In genomic region chr4:117999951-118000350, GRCm38 (mm10) we compare ENCODE assay signal across 15 mouse cellular contexts.
A peak's percentile ranks its signal among the peaks of the same experiment; 100 is the strongest.
DNase-seq lines count a peak whose midpoint lies in the region; ATAC-seq and TF ChIP-seq lines count a peak whose summit lies in the region.
"Had no signal": no experiment of that assay in that cellular context is flagged by ENCODE, and none has a peak within 500 bp of the region (broad histone marks: within the 10 kb centered on the region; RNA-seq: fewer than 3 reads in every experiment).

No protein-coding gene starts in this region.

- no peaks in the 10 kb centered on the region for H3K27me3 ChIP-seq in heart, embryonic 13.5 days (replicated peaks)
- H3K27me3 ChIP-seq in neural tube, embryonic 11.5 days (ENCODE audit: control insufficient read depth, insufficient read depth, low read length) = no peaks in the 10 kb centered on the region
- H3K27me3 ChIP-seq in limb, embryonic 13.5 days = peaks cover 17% of the 10 kb centered on the region
- H3K27me3 ChIP-seq: forebrain, embryonic 13.5 days; midbrain, embryonic 15.5 days; neural tube, embryonic 12.5 days; Patski had no signal

- H3K9me3 ChIP-seq in heart, embryonic 13.5 days = no peaks in the 10 kb centered on the region
- H3K9me3 ChIP-seq in neural tube, embryonic 11.5 days (ENCODE audit: control insufficient read depth, low read length) = no peaks in the 10 kb centered on the region
- no peaks in the 10 kb centered on the region for H3K9me3 ChIP-seq in limb, embryonic 13.5 days
- H3K9me3 ChIP-seq: forebrain, embryonic 13.5 days; midbrain, embryonic 15.5 days; neural tube, embryonic 12.5 days had no signal

- intact Hi-C loops in heart, postnatal 36 days (cut with DNase I) = no loop called here

- H3K4me1 ChIP-seq in heart, embryonic 13.5 days = peaks cover 48% of the 10 kb centered on the region
- H3K4me1 ChIP-seq in neural tube, embryonic 11.5 days (ENCODE audit: control insufficient read depth, insufficient read depth, low read length) = peaks cover 9% of the 10 kb centered on the region
- peaks cover 23% of the 10 kb centered on the region for H3K4me1 ChIP-seq in embryonic fibroblast, embryonic 13.5 days (ENCODE audit: control insufficient read depth, insufficient read depth, low read length)
- peaks cover 46% of the 10 kb centered on the region for H3K4me1 ChIP-seq in limb, embryonic 13.5 days

- no peak overlapping the region for H3K4me2 ChIP-seq in heart, embryonic 13.5 days
- H3K4me2 ChIP-seq in neural tube, embryonic 11.5 days (ENCODE audit: low read depth) = no peak overlapping the region
- H3K4me2 ChIP-seq in limb, embryonic 13.5 days (replicated peaks) = no peak overlapping the region
- H3K4me2 ChIP-seq: forebrain, embryonic 13.5 days; midbrain, embryonic 15.5 days; neural tube, embryonic 12.5 days had no signal

- no peak for TF ChIP-seq CTCF in embryonic fibroblast, embryonic 13.5 days (IDR thresholded peaks at IDR 0.05; ENCODE audit: borderline replicate concordance, insufficient read depth, low read length)

- no peak overlapping the region for H3K4me3 ChIP-seq in heart, embryonic 13.5 days
- H3K4me3 ChIP-seq in neural tube, embryonic 11.5 days (ENCODE audit: low read depth, low read length) = no peak overlapping the region
- H3K4me3 ChIP-seq in embryonic fibroblast, embryonic 13.5 days (ENCODE audit: insufficient read depth, low read length) = no peak overlapping the region
- no peak overlapping the region for H3K4me3 ChIP-seq in limb, embryonic 13.5 days
- H3K4me3 ChIP-seq: forebrain, embryonic 13.5 days; layer of hippocampus, adult 2 months; midbrain, embryonic 15.5 days; neural tube, embryonic 12.5 days had no signal

- no peak for DNase-seq in heart, postnatal 36 days
- no peak for DNase-seq in neural tube, embryonic 11.5 days (ENCODE audit: low spot score)
- DNase-seq in neural tube, embryonic 10.5 days (ENCODE audit: extremely low spot score, low spot score) = no peak
- no peak for DNase-seq in B cell, adult 2 months
- DNase-seq: cerebellum, adult 18-20 months; thymus, postnatal 14 days had no signal

- WGBS in heart, embryonic 13.5 days = 37% methylated on average over 7 of the region's 7 CpGs
- WGBS in neural tube, embryonic 11.5 days = 61% methylated on average over 7 of the region's 7 CpGs
- 54% methylated on average over 7 of the region's 7 CpGs for WGBS in limb, embryonic 13.5 days

- ATAC-seq in heart, embryonic 13.5 days (ENCODE audit: extremely low read depth, insufficient number of reproducible peaks, low FRiP score, low TSS enrichment) = no peak
- ATAC-seq in neural tube, embryonic 11.5 days (ENCODE audit: insufficient read depth, low FRiP score, low TSS enrichment) = no peak
- ATAC-seq in limb, embryonic 13.5 days (ENCODE audit: low FRiP score, low read depth) = no peak
- ATAC-seq: forebrain, embryonic 13.5 days; inflammation-experienced regulatory T-cells, adult 6 months; midbrain, embryonic 15.5 days; Patski had no signal

- no peaks in the 10 kb centered on the region for H3K36me3 ChIP-seq in heart, embryonic 13.5 days
- H3K36me3 ChIP-seq in neural tube, embryonic 11.5 days (ENCODE audit: control insufficient read depth, insufficient read depth, low read length) = no peaks in the 10 kb centered on the region
- no peaks in the 10 kb centered on the region for H3K36me3 ChIP-seq in limb, embryonic 13.5 days
- H3K36me3 ChIP-seq: midbrain, embryonic 15.5 days; neural tube, embryonic 12.5 days had no signal

- peak overlapping the region; percentile 37; the same call in 1 of the 2 replicates for H3K9ac ChIP-seq in heart, embryonic 13.5 days
- H3K9ac ChIP-seq in neural tube, embryonic 11.5 days (ENCODE audit: low read length) = no peak overlapping the region
- no peak overlapping the region for H3K9ac ChIP-seq in limb, embryonic 13.5 days
- H3K9ac ChIP-seq: forebrain, embryonic 13.5 days; midbrain, embryonic 15.5 days; neural tube, embryonic 12.5 days had no signal

- no peak for TF ChIP-seq POLR2A in embryonic fibroblast, embryonic 13.5 days (IDR thresholded peaks at IDR 0.05; ENCODE audit: low read depth, low read length)

- no peak overlapping the region for H3K27ac ChIP-seq in heart, embryonic 13.5 days (replicated peaks)
- 0 out of 2 replicates have a peak overlapping the region, but pooled peaks have one; percentile 8 for H3K27ac ChIP-seq in neural tube, embryonic 11.5 days (ENCODE audit: low read depth, low read length)
- H3K27ac ChIP-seq in embryonic fibroblast, embryonic 13.5 days (ENCODE audit: insufficient read depth, low read length) = peak overlapping the region; percentile 81
- H3K27ac ChIP-seq in limb, embryonic 13.5 days = 0 out of 2 replicates have a peak overlapping the region, but pooled peaks have one; percentile 55
- H3K27ac ChIP-seq: forebrain, embryonic 13.5 days; layer of hippocampus, adult 2 months; midbrain, embryonic 15.5 days; neural tube, embryonic 12.5 days had no signal
